Mouse (Mus musculus) hindbrain, embryonic 14.5 days (tissue): ENCODE data around the gene Ptprg. TPM values are rescaled to one million over a fixed set of nuclear protein-coding genes. Genes with fewer than 3 reads are reported as not detected.
"Not testable (repeated sequence)": the region's sequence is repeated elsewhere in the genome, so short reads cannot be mapped to it uniquely, and the experiment has no call there.

Experiments used
- ATAC-seq: fragments of 200-750 bp; cut with Nextera tagmentation; 2 replicates; pipeline ENCODE4 v1.8.0; 2017; ENCODE audit warnings: moderate number of reproducible peaks, mild to moderate bottlenecking, moderate TSS enrichment, moderate library complexity; ENCODE audit not compliant: low FRiP score
- DNase-seq: peaks from one replicate; pipeline ENCODE4 v3.0.0-alpha.2; 2015; ENCODE audit warnings: low spot score
- H3K27ac ChIP-seq: fragments of 300-500 bp; sonication (generic); 2 replicates; pipeline ENCODE4 v1.5.1; 2014; ENCODE audit warnings: mild to moderate bottlenecking, moderate library complexity
- H3K27me3 ChIP-seq: fragments of 300-500 bp; sonication (generic); 2 replicates; pipeline ENCODE4 v1.6.1; 2014; ENCODE audit warnings: mild to moderate bottlenecking, low read length, mixed read lengths; ENCODE audit not compliant: control insufficient read depth, insufficient read depth
- H3K36me3 ChIP-seq: fragments of 300-500 bp; sonication (generic); replicated peaks from 2 replicates; pipeline ENCODE4 v1.6.1; 2014; ENCODE audit not compliant: control insufficient read depth, insufficient read depth
- H3K4me1 ChIP-seq: fragments of 300-500 bp; sonication (generic); replicated peaks from 2 replicates; pipeline ENCODE4 v1.6.1; 2014; ENCODE audit warnings: antibody characterized with exemption, low read length, mixed read lengths; ENCODE audit not compliant: control insufficient read depth, insufficient read depth
- H3K4me2 ChIP-seq: fragments of 300-500 bp; sonication (generic); replicated peaks from 2 replicates; pipeline ENCODE4 v1.6.1; 2014; ENCODE audit warnings: mild to moderate bottlenecking, moderate library complexity
- H3K4me3 ChIP-seq: fragments of 300-500 bp; sonication (generic); replicated peaks from 2 replicates; pipeline ENCODE4 v1.5.1; 2014; ENCODE audit warnings: mild to moderate bottlenecking, low read length
- H3K9ac ChIP-seq: fragments of 300-500 bp; sonication (generic); 2 replicates; pipeline ENCODE4 v1.6.1; 2014
- H3K9me3 ChIP-seq: fragments of 300-500 bp; sonication (generic); 2 replicates; pipeline ENCODE4 v1.6.1; 2016; ENCODE audit warnings: low read length; ENCODE audit not compliant: control insufficient read depth
- WGBS: fragments of 180-500 bp; shearing (Covaris S2); extraction: QIAGEN DNeasy Blood & Tissue Kit; methylation state at CpG from one replicate; pipeline ENCODE4 v1.1.7; 2014; 5-methylcytosine and 5-hydroxymethylcytosine counted together
- polyA plus RNA-seq: library from polyadenylated mRNA; unstranded; fragments of >200 nt; fragmentation: Nextera tagmentation; extraction: Ambion mirVana; gene quantifications from 2 replicates; pipeline ENCODE4 v1.2.1, GENCODE M21; 2014

The Ptprg gene
- polyA plus RNA-seq, 1 experiment from 2014 or later, result 49.0 TPM

GRCm38 (mm10) chr14:11938912-11939311, 385.6 kb downstream of the Ptprg start:
- 84% methylated on average over 4 of the region's 4 CpGs for WGBS
- Histone ChIP-seq H3K4me3 (no peak overlapping the region), H3K27me3 (no peaks in the 10 kb centered on the region), H3K9ac (no peak overlapping the region), H3K9me3 (no peaks in the 10 kb centered on the region), H3K27ac (no peak overlapping the region), H3K4me2 (no peak overlapping the region), H3K36me3 (no peaks in the 10 kb centered on the region), H3K4me1 (no peaks in the 10 kb centered on the region)
- ATAC-seq (no peak), DNase-seq (no peak)

GRCm38 (mm10) chr14:11941989-11942514, 388.7 kb downstream of the Ptprg start:
- no peaks in the 10 kb centered on the region for H3K4me1 ChIP-seq
- no peak overlapping the region for H3K9ac ChIP-seq
- no peak overlapping the region for H3K27ac ChIP-seq
- H3K4me3 ChIP-seq, result no peak overlapping the region
- no peaks in the 10 kb centered on the region for H3K36me3 ChIP-seq
- no peak for DNase-seq
- WGBS, result 69% methylated on average over 5 of the region's 5 CpGs
- no peak overlapping the region for H3K4me2 ChIP-seq
- no peaks in the 10 kb centered on the region for H3K27me3 ChIP-seq
- H3K9me3 ChIP-seq, result no peaks in the 10 kb centered on the region
- ATAC-seq, result no peak

- Histone ChIP-seq H3K36me3 (no peaks in the 10 kb centered on the region), H3K27me3 (no peaks in the 10 kb centered on the region), H3K4me3 (no peak overlapping the region), H3K4me1 (0 out of 2 replicates have a peak, but pooled peaks cover 2% of the 10 kb centered on the region), H3K9me3 (no peaks in the 10 kb centered on the region), H3K4me2 (no peak overlapping the region), H3K27ac (no peak overlapping the region), H3K9ac (no peak overlapping the region)
- WGBS, result 78% methylated on average over 6 of the region's 6 CpGs
- DNase-seq (no peak), ATAC-seq (no peak)
These were observed 397.0 kb downstream of the Ptprg start for GRCm38 (mm10) chr14:11950379-11950778.

DNA sequence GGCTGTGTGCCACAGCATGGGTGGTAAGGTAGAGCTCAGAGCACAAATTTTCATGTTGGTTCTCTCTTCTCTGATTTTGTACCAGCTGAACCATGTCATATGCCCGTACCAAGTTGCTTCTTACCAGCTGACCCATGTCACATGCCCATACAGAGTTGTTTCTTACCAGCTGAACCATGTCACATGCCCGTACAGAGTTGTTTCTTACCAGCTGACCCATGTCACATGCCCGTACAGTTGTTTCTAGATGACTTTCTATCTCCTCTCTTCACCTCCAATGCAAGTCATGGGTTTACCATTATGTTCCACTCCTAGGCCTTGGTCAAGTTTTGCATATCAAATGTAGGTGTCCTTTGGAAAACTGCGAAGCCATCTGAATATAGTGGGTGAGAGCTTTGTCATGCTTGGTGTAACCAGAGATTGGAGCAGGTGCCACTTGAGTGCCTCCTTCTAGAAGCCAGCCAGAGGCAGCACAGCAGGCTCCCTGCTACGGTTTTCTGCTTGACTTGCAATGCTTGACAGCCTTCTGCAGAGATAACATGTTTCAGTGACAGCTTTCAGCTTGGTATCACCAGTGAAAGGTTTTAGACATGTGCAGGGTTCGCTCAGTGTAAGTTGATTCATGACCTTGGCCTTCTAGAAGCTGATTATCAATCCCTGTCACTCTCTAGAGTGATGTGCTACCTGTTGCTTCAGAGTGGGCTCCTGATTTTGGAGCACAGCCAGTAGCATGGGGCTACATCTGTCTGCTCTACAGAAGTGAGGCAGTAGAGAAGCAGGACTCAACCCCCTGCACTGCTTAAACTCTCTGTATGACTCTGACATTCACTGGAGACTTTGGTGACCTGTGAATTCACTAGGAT, 401.9 kb downstream of the Ptprg start:
- WGBS, result 70% methylated on average over 6 of the region's 6 CpGs
- no peak for DNase-seq
- H3K4me2 ChIP-seq, result no peak overlapping the region

DNA sequence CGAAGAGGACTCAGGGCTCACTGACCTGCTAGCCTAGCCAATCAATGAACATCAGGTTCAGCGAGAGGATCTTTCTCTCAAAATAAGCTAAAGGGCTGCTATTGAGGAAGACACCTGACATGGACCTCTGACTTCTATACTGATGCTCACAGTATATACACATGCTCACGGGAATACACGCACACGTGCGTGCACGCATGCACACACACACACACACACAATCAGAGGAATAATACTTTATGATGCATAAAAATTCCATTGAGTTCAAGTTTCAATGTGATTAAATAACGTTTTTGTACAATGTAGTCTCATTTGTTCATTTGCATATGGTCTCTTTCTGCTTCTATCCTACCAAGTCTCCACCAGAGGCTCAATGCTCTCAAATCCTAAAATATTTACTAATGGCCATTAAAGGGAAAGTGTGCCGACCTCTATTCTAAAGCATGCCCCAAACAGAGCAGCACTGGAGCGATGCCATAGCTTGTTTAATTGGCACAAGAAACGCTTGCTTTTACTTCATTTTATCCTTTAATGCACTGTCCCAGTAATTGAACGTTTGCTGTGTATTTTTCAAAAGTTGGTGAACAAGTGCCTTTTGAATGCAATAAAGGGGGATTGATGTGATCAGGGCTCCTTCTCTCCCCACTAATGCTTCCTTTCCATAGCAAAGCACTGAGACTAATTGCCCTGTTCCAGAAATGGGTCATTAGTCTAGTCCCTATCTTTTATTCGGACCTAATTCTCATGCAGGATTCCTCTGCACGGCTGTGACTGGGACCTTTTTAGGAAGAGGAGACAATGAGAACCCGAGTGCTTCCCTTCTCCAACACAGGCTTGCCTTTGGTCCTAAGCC, 407.2 kb downstream of the Ptprg start:
- H3K4me1 ChIP-seq, result no peaks in the 10 kb centered on the region; the same call in 1 of the 2 replicates
- H3K27ac ChIP-seq, result no peak overlapping the region
- no peaks in the 10 kb centered on the region for H3K36me3 ChIP-seq
- no peak overlapping the region for H3K4me3 ChIP-seq
- H3K27me3 ChIP-seq, result no peaks in the 10 kb centered on the region
- DNase-seq (no peak), ATAC-seq (peak; percentile 82; the same call in 1 of the 2 replicates)
- no peaks in the 10 kb centered on the region for H3K9me3 ChIP-seq
- H3K9ac ChIP-seq, result no peak overlapping the region
- no peak overlapping the region for H3K4me2 ChIP-seq
- WGBS, result 60% methylated on average over 15 of the region's 15 CpGs

More for the DNA sequence above, 401.9 kb downstream of the Ptprg start:
- ATAC-seq, result no peak
- H3K4me3 ChIP-seq, result no peak overlapping the region
- H3K27ac ChIP-seq, result no peak overlapping the region
- H3K27me3 ChIP-seq, result no peaks in the 10 kb centered on the region
- H3K4me1 ChIP-seq, result peaks cover 2% of the 10 kb centered on the region; the same call in 1 of the 2 replicates
- H3K9me3 ChIP-seq, result no peaks in the 10 kb centered on the region
- H3K36me3 ChIP-seq, result no peaks in the 10 kb centered on the region
- no peak overlapping the region for H3K9ac ChIP-seq

DNA sequence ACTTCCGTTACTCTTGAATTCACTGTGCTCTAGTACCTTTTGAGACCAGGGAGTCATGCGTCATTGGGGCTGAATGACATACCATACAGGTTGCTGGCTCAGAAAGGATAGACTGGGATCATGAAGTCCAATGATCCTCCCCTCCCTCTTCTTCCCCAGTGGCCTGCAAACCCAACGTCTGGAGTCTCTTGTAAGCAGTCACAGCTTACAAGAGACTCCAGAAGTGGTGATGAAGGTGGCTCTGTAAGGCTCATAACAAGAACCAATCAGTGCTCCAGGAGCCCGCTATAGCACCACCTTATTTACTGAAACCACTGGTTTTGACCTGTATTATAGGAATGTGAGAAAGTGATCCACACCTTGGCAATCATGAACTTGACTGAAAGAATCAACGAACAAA, 408.8 kb downstream of the Ptprg start:
- no peaks in the 10 kb centered on the region for H3K36me3 ChIP-seq
- 91% methylated on average over 5 of the region's 5 CpGs for WGBS
- H3K9me3 ChIP-seq, result no peaks in the 10 kb centered on the region
- no peak overlapping the region for H3K4me3 ChIP-seq
- no peak overlapping the region for H3K4me2 ChIP-seq
- no peak overlapping the region for H3K27ac ChIP-seq
- ATAC-seq (no peak), DNase-seq (no peak)
- H3K27me3 ChIP-seq, result no peaks in the 10 kb centered on the region
- no peaks in the 10 kb centered on the region; the same call in 1 of the 2 replicates for H3K4me1 ChIP-seq
- no peak overlapping the region for H3K9ac ChIP-seq

- H3K27ac ChIP-seq, result no peak overlapping the region
- H3K4me1 ChIP-seq, result no peaks in the 10 kb centered on the region; the same call in 1 of the 2 replicates
- no peak overlapping the region for H3K9ac ChIP-seq
- no peak overlapping the region for H3K4me3 ChIP-seq
- H3K4me2 ChIP-seq, result no peak overlapping the region
- WGBS, result 87% methylated on average over 8 of the region's 8 CpGs
- ATAC-seq (no peak), DNase-seq (no peak)
- no peaks in the 10 kb centered on the region for H3K27me3 ChIP-seq
- H3K36me3 ChIP-seq, result no peaks in the 10 kb centered on the region
- no peaks in the 10 kb centered on the region for H3K9me3 ChIP-seq
These were observed 409.2 kb downstream of the Ptprg start for GRCm38 (mm10) chr14:11962561-11962960.

- Histone ChIP-seq H3K4me3 (no peak overlapping the region), H3K9ac (no peak overlapping the region), H3K9me3 (no peaks in the 10 kb centered on the region), H3K4me1 (no peaks in the 10 kb centered on the region; the same call in 1 of the 2 replicates), H3K27ac (no peak overlapping the region), H3K4me2 (no peak overlapping the region), H3K36me3 (no peaks in the 10 kb centered on the region), H3K27me3 (no peaks in the 10 kb centered on the region)
- ATAC-seq, result no peak
- 95% methylated on average over 10 of the region's 10 CpGs for WGBS
- no peak for DNase-seq
These were observed 410.5 kb downstream of the Ptprg start for GRCm38 (mm10) chr14:11963791-11964190.

DNA sequence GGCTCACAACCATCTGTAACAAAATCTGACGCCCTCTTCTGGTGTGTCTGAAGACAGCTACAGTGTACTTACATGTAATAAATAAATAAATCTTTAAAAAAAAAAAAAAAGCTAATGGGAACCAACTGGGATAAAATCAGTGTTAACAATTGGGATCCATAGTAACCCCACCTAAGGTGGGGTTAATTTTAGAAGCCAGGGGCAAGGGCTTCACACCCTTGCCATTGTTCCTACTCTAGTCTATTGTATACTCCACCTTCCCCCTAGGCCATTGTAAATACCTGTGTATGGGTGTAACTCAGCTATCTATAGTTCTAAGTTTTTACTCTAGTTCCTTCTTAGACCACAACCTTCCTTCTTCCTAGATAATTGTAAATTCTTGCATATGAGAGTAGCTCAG, 411.0 kb downstream of the Ptprg start:
- H3K27ac ChIP-seq, H3K4me1 ChIP-seq, H3K27me3 ChIP-seq, H3K9me3 ChIP-seq, H3K4me3 ChIP-seq, H3K4me2 ChIP-seq, H3K9ac ChIP-seq, H3K36me3 ChIP-seq, DNase-seq, ATAC-seq: not testable (repeated sequence)
- no CpG with 5 or more reads among the region's 1 CpGs for WGBS
